Mouse (Mus musculus) hindbrain, embryonic 14.5 days (tissue): Measurements from ENCODE around the gene Olfr70. TPM values are rescaled to one million over a fixed set of nuclear protein-coding genes. Genes with fewer than 3 reads are reported as not detected.

ENCODE experiments used
- ATAC-seq: fragments of 200-750 bp; cut with Nextera tagmentation; 2 replicates; pipeline ENCODE4 v1.8.0; 2017; ENCODE audit warnings: moderate number of reproducible peaks, mild to moderate bottlenecking, moderate TSS enrichment, moderate library complexity; ENCODE audit not compliant: low FRiP score
- DNase-seq: peaks from one replicate; pipeline ENCODE4 v3.0.0-alpha.2; 2015; ENCODE audit warnings: low spot score
- H3K27ac ChIP-seq: fragments of 300-500 bp; sonication (generic); 2 replicates; pipeline ENCODE4 v1.5.1; 2014; ENCODE audit warnings: mild to moderate bottlenecking, moderate library complexity
- H3K27me3 ChIP-seq: fragments of 300-500 bp; sonication (generic); 2 replicates; pipeline ENCODE4 v1.6.1; 2014; ENCODE audit warnings: mild to moderate bottlenecking, low read length, mixed read lengths; ENCODE audit not compliant: control insufficient read depth, insufficient read depth
- H3K36me3 ChIP-seq: fragments of 300-500 bp; sonication (generic); replicated peaks from 2 replicates; pipeline ENCODE4 v1.6.1; 2014; ENCODE audit not compliant: control insufficient read depth, insufficient read depth
- H3K4me1 ChIP-seq: fragments of 300-500 bp; sonication (generic); replicated peaks from 2 replicates; pipeline ENCODE4 v1.6.1; 2014; ENCODE audit warnings: antibody characterized with exemption, low read length, mixed read lengths; ENCODE audit not compliant: control insufficient read depth, insufficient read depth
- H3K4me2 ChIP-seq: fragments of 300-500 bp; sonication (generic); replicated peaks from 2 replicates; pipeline ENCODE4 v1.6.1; 2014; ENCODE audit warnings: mild to moderate bottlenecking, moderate library complexity
- H3K4me3 ChIP-seq: fragments of 300-500 bp; sonication (generic); replicated peaks from 2 replicates; pipeline ENCODE4 v1.5.1; 2014; ENCODE audit warnings: mild to moderate bottlenecking, low read length
- H3K9ac ChIP-seq: fragments of 300-500 bp; sonication (generic); 2 replicates; pipeline ENCODE4 v1.6.1; 2014
- H3K9me3 ChIP-seq: fragments of 300-500 bp; sonication (generic); 2 replicates; pipeline ENCODE4 v1.6.1; 2016; ENCODE audit warnings: low read length; ENCODE audit not compliant: control insufficient read depth
- WGBS: fragments of 180-500 bp; shearing (Covaris S2); extraction: QIAGEN DNeasy Blood & Tissue Kit; methylation state at CpG from one replicate; pipeline ENCODE4 v1.1.7; 2014; 5-methylcytosine and 5-hydroxymethylcytosine counted together
- polyA plus RNA-seq: library from polyadenylated mRNA; unstranded; fragments of >200 nt; fragmentation: Nextera tagmentation; extraction: Ambion mirVana; gene quantifications from 2 replicates; pipeline ENCODE4 v1.2.1, GENCODE M21; 2014

Gene Olfr70
- polyA plus RNA-seq, 1 experiment from 2014 or later = not detected

- no peak for ATAC-seq
- Histone ChIP-seq H3K27me3 (no peaks in the 10 kb centered on the region), H3K9me3 (no peaks in the 10 kb centered on the region), H3K4me3 (no peak overlapping the region), H3K4me1 (no peaks in the 10 kb centered on the region; the same call in 1 of the 2 replicates), H3K36me3 (no peaks in the 10 kb centered on the region), H3K4me2 (no peak overlapping the region), H3K9ac (no peak overlapping the region), H3K27ac (no peak overlapping the region)
- peak; percentile 36 for DNase-seq
- WGBS = 47% methylated on average over 13 of the region's 16 CpGs
Measured at GRCm38 (mm10) chr4:43720491-43721228, 20.1 kb upstream of the Olfr70 start.

- no peak overlapping the region for H3K27ac ChIP-seq
- H3K4me1 ChIP-seq = no peaks in the 10 kb centered on the region
- no peak overlapping the region for H3K9ac ChIP-seq
- H3K4me3 ChIP-seq = no peak overlapping the region
- 34% methylated on average over 7 of the region's 7 CpGs for WGBS
- H3K36me3 ChIP-seq = no peaks in the 10 kb centered on the region
- DNase-seq (no peak), ATAC-seq (no peak)
- no peaks in the 10 kb centered on the region for H3K27me3 ChIP-seq
- no peak overlapping the region for H3K4me2 ChIP-seq
- H3K9me3 ChIP-seq = no peaks in the 10 kb centered on the region
Measured at GRCm38 (mm10) chr4:43713652-43714219, 13.1 kb upstream of the Olfr70 start.

GRCm38 (mm10) chr4:43711821-43712220 is 11.2 kb upstream of the Olfr70 start:
- Histone ChIP-seq H3K9me3 (no peaks in the 10 kb centered on the region), H3K27ac (no peak overlapping the region), H3K9ac (no peak overlapping the region), H3K4me3 (no peak overlapping the region), H3K4me1 (no peaks in the 10 kb centered on the region), H3K27me3 (no peaks in the 10 kb centered on the region), H3K4me2 (no peak overlapping the region), H3K36me3 (no peaks in the 10 kb centered on the region)
- DNase-seq (peak; percentile 73), ATAC-seq (no peak)
- WGBS = 3% methylated on average over 2 of the region's 2 CpGs

- H3K9ac ChIP-seq = no peak within 1 kb of the TSS
- DNase-seq = no peak
- H3K36me3 ChIP-seq = no peaks in the 10 kb centered on the region
- no peaks in the 10 kb centered on the region for H3K9me3 ChIP-seq
- WGBS = 80% methylated on average over 6 of the region's 6 CpGs
- no peak within 1 kb of the TSS for H3K27ac ChIP-seq
- H3K4me3 ChIP-seq = no peak within 1 kb of the TSS
- no peak within 1 kb of the TSS for H3K4me2 ChIP-seq
- no peak for ATAC-seq
- no peaks in the 10 kb centered on the region for H3K4me1 ChIP-seq
- H3K27me3 ChIP-seq = no peaks in the 10 kb centered on the region
Measured at GRCm38 (mm10) chr4:43709869-43710268, 9.3 kb upstream of the Olfr70 start, which contains the start of gene Olfr71. Olfr71 (minus strand) TSS chr4:43710255.

GRCm38 (mm10) chr4:43705991-43706390 is 5.4 kb upstream of the Olfr70 start:
- Histone ChIP-seq H3K9ac (no peak overlapping the region), H3K4me3 (no peak overlapping the region), H3K36me3 (no peaks in the 10 kb centered on the region), H3K9me3 (no peaks in the 10 kb centered on the region), H3K27me3 (no peaks in the 10 kb centered on the region), H3K27ac (no peak overlapping the region), H3K4me2 (no peak overlapping the region), H3K4me1 (no peaks in the 10 kb centered on the region)
- no peak for DNase-seq
- no peak for ATAC-seq
- 82% methylated on average over 13 of the region's 13 CpGs for WGBS

- no peak overlapping the region for H3K4me2 ChIP-seq
- H3K9ac ChIP-seq = no peak overlapping the region
- 68% methylated on average over 8 of the region's 8 CpGs for WGBS
- H3K27ac ChIP-seq = no peak overlapping the region
- H3K4me3 ChIP-seq = no peak overlapping the region
- ATAC-seq (no peak), DNase-seq (no peak)
- H3K9me3 ChIP-seq = no peaks in the 10 kb centered on the region
- H3K36me3 ChIP-seq = no peaks in the 10 kb centered on the region
- no peaks in the 10 kb centered on the region for H3K27me3 ChIP-seq
- no peaks in the 10 kb centered on the region for H3K4me1 ChIP-seq
Measured at GRCm38 (mm10) chr4:43703851-43704250, 3.2 kb upstream of the Olfr70 start.

- 82% methylated on average over 6 of the region's 6 CpGs for WGBS
- Histone ChIP-seq H3K36me3 (no peaks in the 10 kb centered on the region), H3K9ac (no peak overlapping the region), H3K4me3 (no peak overlapping the region), H3K4me1 (no peaks in the 10 kb centered on the region), H3K27me3 (no peaks in the 10 kb centered on the region), H3K27ac (no peak overlapping the region), H3K9me3 (no peaks in the 10 kb centered on the region), H3K4me2 (no peak overlapping the region)
- no peak for ATAC-seq
- DNase-seq = no peak
Measured at GRCm38 (mm10) chr4:43703439-43703838, 2.8 kb upstream of the Olfr70 start.

- Histone ChIP-seq H3K4me3 (no peak overlapping the region), H3K27me3 (no peaks in the 10 kb centered on the region), H3K9ac (no peak overlapping the region), H3K4me1 (no peaks in the 10 kb centered on the region), H3K9me3 (no peaks in the 10 kb centered on the region), H3K36me3 (0 out of 2 replicates have a peak, but pooled peaks cover 2% of the 10 kb centered on the region), H3K4me2 (no peak overlapping the region), H3K27ac (no peak overlapping the region)
- WGBS = 81% methylated on average over 13 of the region's 13 CpGs
- no peak for DNase-seq
- no peak for ATAC-seq
Measured at GRCm38 (mm10) chr4:43696561-43696960, 4.0 kb downstream of the Olfr70 start.

GRCm38 (mm10) chr4:43695249-43695671 is 5.3 kb downstream of the Olfr70 start:
- Histone ChIP-seq H3K36me3 (peaks cover 10% of the 10 kb centered on the region), H3K4me1 (no peaks in the 10 kb centered on the region), H3K9me3 (no peaks in the 10 kb centered on the region), H3K4me3 (no peak overlapping the region), H3K4me2 (no peak overlapping the region), H3K27ac (no peak overlapping the region), H3K9ac (no peak overlapping the region), H3K27me3 (no peaks in the 10 kb centered on the region)
- ATAC-seq (no peak), DNase-seq (no peak)
- WGBS = 30% methylated on average over 9 of the region's 9 CpGs
